Mouse (Mus musculus) layer of hippocampus, postnatal 36 days (tissue): ENCODE data around the gene Ldhd. TPM values are rescaled to one million over a fixed set of nuclear protein-coding genes. Genes with fewer than 3 reads are reported as not detected.

Source experiments
- DNase-seq, 2 experiments: peaks; one replicate each; pipeline ENCODE4 v3.0.0; 2022
- total RNA-seq, 2 experiments: library from RNA; stranded (reverse); gene quantifications; 2 replicates each; pipeline ENCODE4 v1.2.3; 2021

Gene Ldhd
- total RNA-seq, 2 experiments from 2014 or later: 6.8 TPM

GRCm38 (mm10) chr8:111626933-111627332 lies 3.2 kb downstream of the Ldhd start:
- no peak for DNase-seq

- DNase-seq: no peak
Observed at GRCm38 (mm10) chr8:111626528-111626820, 3.7 kb downstream of the Ldhd start.

- DNase-seq: peak; percentile 50 to 53
Observed at GRCm38 (mm10) chr8:111625694-111626527, 4.3 kb downstream of the Ldhd start.

- no peak for DNase-seq
Observed at GRCm38 (mm10) chr8:111624853-111625221, 5.3 kb downstream of the Ldhd start.

- peak; percentile 44 to 47 for DNase-seq
Observed at GRCm38 (mm10) chr8:111624081-111624852, 5.9 kb downstream of the Ldhd start.

GRCm38 (mm10) chr8:111622553-111622952 lies 7.6 kb downstream of the Ldhd start:
- no peak for DNase-seq

- no peak for DNase-seq
Observed at GRCm38 (mm10) chr8:111622104-111622503, 8.1 kb downstream of the Ldhd start.

GRCm38 (mm10) chr8:111619936-111620335 lies 10.2 kb downstream of the Ldhd start:
- DNase-seq: no peak

- no peak for DNase-seq
Observed at GRCm38 (mm10) chr8:111618273-111618672, 11.9 kb downstream of the Ldhd start.

- DNase-seq: no peak
Observed at GRCm38 (mm10) chr8:111617812-111618211, 12.4 kb downstream of the Ldhd start.

GRCm38 (mm10) chr8:111614786-111615701 lies 15.1 kb downstream of the Ldhd start:
- DNase-seq: no peak

GRCm38 (mm10) chr8:111613181-111613580 lies 17.0 kb downstream of the Ldhd start:
- no peak for DNase-seq

- no peak for DNase-seq
Observed at GRCm38 (mm10) chr8:111607414-111607813, 22.8 kb downstream of the Ldhd start.

- DNase-seq: no peak
Observed at GRCm38 (mm10) chr8:111606961-111607360, 23.2 kb downstream of the Ldhd start.

GRCm38 (mm10) chr8:111604986-111605385 lies 25.2 kb downstream of the Ldhd start:
- DNase-seq: no peak

- DNase-seq: no peak
Observed at GRCm38 (mm10) chr8:111602050-111602449, 28.1 kb downstream of the Ldhd start.

GRCm38 (mm10) chr8:111599707-111600444 lies 30.3 kb downstream of the Ldhd start:
- DNase-seq: no peak

- no peak for DNase-seq
Observed at GRCm38 (mm10) chr8:111597310-111597709, 32.9 kb downstream of the Ldhd start.

- DNase-seq: no peak
Observed at GRCm38 (mm10) chr8:111596485-111596821, 33.7 kb downstream of the Ldhd start.

GRCm38 (mm10) chr8:111595712-111596484 lies 34.3 kb downstream of the Ldhd start:
- DNase-seq: no peak

- no peak for DNase-seq
Observed at GRCm38 (mm10) chr8:111594951-111595350, 35.2 kb downstream of the Ldhd start.
